Mouse (Mus musculus) megakaryocyte, adult 5-6 weeks (primary cell): ENCODE data around the gene Fut2. TPM values are rescaled to one million over a fixed set of nuclear protein-coding genes. Genes with fewer than 3 reads are reported as not detected.

ENCODE experiments used
- ATAC-seq: 2 replicates; pipeline ENCODE4 v1.8.0; 2016; ENCODE audit warnings: mild to moderate bottlenecking, inconsistent platforms; ENCODE audit not compliant: poor library complexity, severe bottlenecking
- total RNA-seq, 2 experiments: library from RNA; stranded (forward) in 1 of 2; stranded (reverse) in 1 of 2; fragments of 153-499, 151-499 nt in 1 of 2; fragments of 221-1000, 200-1000 nt in 1 of 2; gene quantifications; 2 replicates each; pipeline versions ENCODE4 v1.2.3 to v1.2.4; 2015 to 2017

Fut2 gene
- total RNA-seq, 2 experiments from 2014 or later: not detected

DNA sequence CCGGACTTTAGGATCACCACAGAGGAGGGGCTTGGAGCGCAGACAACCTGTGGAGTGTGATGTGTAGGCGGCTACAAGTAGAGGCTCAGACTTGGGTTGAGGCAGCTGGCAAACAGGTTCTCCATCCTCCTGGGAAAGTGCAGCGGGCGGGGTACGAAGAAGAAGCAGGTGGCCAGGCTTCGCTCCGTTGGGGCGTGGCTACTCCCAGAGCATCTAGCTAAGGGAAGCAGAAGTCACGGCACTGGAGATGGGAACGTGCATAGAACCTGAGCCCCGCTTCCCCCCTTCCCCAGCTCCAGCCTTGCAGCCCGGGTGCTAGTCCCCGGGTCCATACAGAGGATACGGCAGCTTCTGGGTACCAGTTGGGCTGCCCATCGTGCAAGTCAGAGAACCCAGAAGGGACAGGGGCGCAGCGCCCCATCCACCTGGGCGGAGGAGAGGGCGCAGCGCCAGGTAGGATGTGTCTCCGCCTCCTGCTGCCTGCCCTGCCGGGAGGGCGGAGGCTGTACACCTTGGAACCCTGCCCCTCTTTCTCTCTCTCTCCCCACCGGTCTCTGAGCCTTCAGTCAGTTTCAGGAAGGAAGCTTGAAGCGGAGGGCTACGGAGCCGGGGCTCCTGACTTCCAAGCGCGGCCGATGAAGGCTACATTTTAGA is 49.0 kb downstream of the Fut2 start, which contains the start of gene Fut1:
Fut1 (plus strand) TSS at position 248 of the 654 bp plus-strand sequence.
- no peak for ATAC-seq

DNA sequence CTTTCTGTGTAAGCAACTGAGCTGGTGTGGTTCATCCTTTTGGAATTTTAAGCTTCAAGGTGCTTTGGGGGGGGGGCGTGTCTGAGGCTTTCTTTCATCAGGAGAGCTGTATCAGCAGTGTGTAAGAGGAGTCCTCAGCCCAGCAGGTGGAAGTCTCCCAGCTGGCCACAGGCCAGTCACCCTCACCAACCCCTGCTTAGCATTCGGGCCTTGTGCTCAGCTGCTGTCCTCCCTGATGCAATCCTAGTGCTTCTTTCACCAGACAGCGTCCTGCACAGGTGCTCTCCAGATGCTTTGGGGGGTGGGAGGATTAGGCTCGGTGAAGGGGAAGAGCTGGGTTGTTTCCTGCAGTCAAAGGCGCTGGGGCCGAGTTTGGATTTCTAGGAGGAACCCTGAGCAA is 49.9 kb downstream of the Fut2 start:
- no peak for ATAC-seq

DNA sequence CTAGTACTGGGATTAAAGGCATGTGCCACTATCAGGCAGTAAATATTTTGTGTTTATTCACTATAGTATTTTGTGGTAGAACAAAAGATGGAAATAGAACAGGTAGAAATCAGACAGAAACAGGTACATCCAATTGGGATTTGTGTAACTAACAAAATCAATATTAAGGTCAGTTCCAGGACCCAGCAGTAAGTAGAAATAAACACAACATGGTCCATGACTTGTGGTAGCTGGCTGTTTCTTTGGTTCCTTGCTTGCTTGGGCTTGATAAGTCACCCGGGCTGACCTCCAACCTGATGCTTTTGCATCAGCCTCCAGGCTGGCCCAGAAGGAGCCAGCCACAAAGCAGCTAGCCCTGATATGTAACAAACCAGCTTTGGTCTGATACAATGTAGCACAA is 56.7 kb downstream of the Fut2 start:
- ATAC-seq: no peak

DNA sequence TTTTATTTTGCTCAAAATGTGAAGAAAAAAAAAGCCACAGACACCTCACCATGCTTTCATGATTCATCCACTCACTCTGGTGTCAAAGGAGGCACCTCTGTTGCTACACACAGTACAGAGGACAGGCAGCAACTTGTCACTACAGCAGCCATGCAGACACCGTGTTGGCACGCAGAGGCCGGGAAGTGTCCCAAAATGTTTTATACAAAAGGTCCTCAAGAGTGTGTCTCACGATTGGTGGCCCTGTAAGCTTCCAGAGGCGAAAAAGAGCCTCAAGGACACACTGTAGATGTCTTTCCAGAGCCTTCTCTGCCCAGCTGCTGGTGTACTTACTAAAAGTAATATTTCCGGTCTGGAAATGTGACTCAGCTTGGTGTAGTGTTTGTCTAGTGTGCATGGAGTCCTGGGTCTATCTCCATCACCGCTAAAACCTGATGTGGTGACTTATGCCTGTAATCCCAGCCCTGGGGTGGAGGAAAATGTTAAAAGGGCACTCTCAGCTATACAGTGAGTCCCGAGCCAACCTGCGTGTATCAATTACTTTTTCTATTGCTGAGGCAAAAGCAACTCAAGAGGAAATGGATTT is 60.4 kb downstream of the Fut2 start:
- no peak for ATAC-seq

DNA sequence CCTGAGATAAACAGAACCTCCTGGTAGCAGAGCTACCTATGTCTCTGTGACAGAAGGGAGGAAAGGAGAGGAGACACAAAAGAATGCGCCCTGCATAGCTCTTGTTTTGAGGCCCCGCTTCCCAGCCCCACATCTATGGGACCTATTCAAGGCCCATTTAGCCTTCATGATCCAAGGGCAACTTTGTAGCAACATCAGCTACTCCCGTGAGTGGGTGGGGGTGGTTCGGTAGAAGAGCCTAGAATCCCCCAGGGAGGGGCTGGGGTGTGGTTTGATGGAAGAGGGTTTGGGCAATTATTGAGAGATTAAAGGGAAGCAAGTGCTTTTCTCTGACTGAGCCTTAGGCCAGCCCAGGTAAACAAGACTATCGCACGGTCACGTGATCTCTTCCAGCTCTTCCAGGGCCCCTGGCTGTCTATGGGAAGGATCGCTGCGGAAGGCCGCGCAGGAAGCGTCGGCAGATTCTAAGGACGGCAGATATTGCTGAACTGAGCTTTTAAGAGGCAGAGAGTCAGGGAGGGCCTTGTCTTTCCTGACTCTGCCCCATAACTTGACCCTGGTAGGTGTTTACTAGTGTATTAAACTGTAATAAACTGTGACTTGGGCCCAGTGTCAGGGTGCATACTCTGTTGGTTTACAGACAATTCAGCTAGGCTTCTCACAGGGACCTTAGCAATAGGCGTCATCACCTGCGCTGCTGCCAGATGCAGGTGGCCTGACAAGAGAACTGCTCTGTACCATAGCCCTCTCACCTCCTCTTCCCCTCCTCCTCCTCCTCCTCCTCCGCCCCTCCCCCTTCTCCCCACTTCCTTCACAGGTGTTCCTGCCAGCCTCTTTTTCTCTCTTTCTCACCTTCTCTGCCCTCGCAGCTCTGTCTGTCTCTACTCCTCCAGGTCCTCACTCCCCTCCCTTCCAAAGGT is 67.0 kb downstream of the Fut2 start:
- ATAC-seq: no peak

Other genes with a start within 250 kb of the Fut2 start
Only the 30 nearest of the 35 such genes appear.
- 2,869 and 3,213 TPM in 2 replicates for gene Ftl1, start 206.5 kb downstream of the Fut2 start, total RNA-seq (2015)
- gene Ftl1, start 206.5 kb downstream of the Fut2 start, total RNA-seq (2017): 1,589 and 1,786 TPM in 2 replicates
- gene Bax, start 199.5 kb downstream of the Fut2 start, total RNA-seq (2015): 24.6 and 25.0 TPM in 2 replicates
- 31.8 and 37.4 TPM in 2 replicates for gene Bax, start 199.5 kb downstream of the Fut2 start, total RNA-seq (2017)
- not detected in 2 replicates for gene Tulp2, start 184.5 kb downstream of the Fut2 start, total RNA-seq (2015)
- not detected in 2 replicates for gene Tulp2, start 184.5 kb downstream of the Fut2 start, total RNA-seq (2017)
- gene Gm45808, start 179.6 kb downstream of the Fut2 start, total RNA-seq (2015): not detected in 2 replicates
- gene Gm45808, start 179.6 kb downstream of the Fut2 start, total RNA-seq (2017): 0.61 TPM in 1 of 2 replicates, not detected in the other
- gene Dhdh, start 177.6 kb downstream of the Fut2 start, total RNA-seq (2015): 15.5 and 18.3 TPM in 2 replicates
- 14.2 and 16.0 TPM in 2 replicates for gene Dhdh, start 177.6 kb downstream of the Fut2 start, total RNA-seq (2017)
- 54.9 and 59.1 TPM in 2 replicates for gene Nucb1, start 156.0 kb downstream of the Fut2 start, total RNA-seq (2015)
- gene Nucb1, start 156.0 kb downstream of the Fut2 start, total RNA-seq (2017): 178 and 199 TPM in 2 replicates
- gene Ppp1r15a, start 140.1 kb downstream of the Fut2 start, total RNA-seq (2015): 29.2 and 39.1 TPM in 2 replicates
- 50.0 and 64.7 TPM in 2 replicates for gene Ppp1r15a, start 140.1 kb downstream of the Fut2 start, total RNA-seq (2017)
- not detected in 2 replicates for gene Plekha4, start 140.1 kb downstream of the Fut2 start, total RNA-seq (2015)
- gene Plekha4, start 140.1 kb downstream of the Fut2 start, total RNA-seq (2017): 0.24 TPM in 1 of 2 replicates, not detected in the other
- 0.25 TPM in 1 of 2 replicates, not detected in the other for gene Hsd17b14, start 111.5 kb downstream of the Fut2 start, total RNA-seq (2015)
- not detected in 2 replicates for gene Hsd17b14, start 111.5 kb downstream of the Fut2 start, total RNA-seq (2017)
- gene Bcat2, start 96.2 kb downstream of the Fut2 start, total RNA-seq (2015): 24.6 and 26.6 TPM in 2 replicates
- 16.7 and 24.1 TPM in 2 replicates for gene Bcat2, start 96.2 kb downstream of the Fut2 start, total RNA-seq (2017)
- gene Fgf21, start 50.9 kb downstream of the Fut2 start, total RNA-seq (2015): not detected in 2 replicates
- not detected in 2 replicates for gene Fgf21, start 50.9 kb downstream of the Fut2 start, total RNA-seq (2017)
- gene Fut1, start 49.1 kb downstream of the Fut2 start, total RNA-seq (2015): not detected in 2 replicates
- not detected in 2 replicates for gene Fut1, start 49.1 kb downstream of the Fut2 start, total RNA-seq (2017)
- not detected in 2 replicates for gene Izumo1, start 44.6 kb downstream of the Fut2 start, total RNA-seq (2015)
- gene Izumo1, start 44.6 kb downstream of the Fut2 start, total RNA-seq (2017): 0.22 TPM in 1 of 2 replicates, not detected in the other
- 0.20 TPM in 1 of 2 replicates, not detected in the other for gene Rasip1, start 38.9 kb downstream of the Fut2 start, total RNA-seq (2015)
- 0.29 TPM in 1 of 2 replicates, not detected in the other for gene Rasip1, start 38.9 kb downstream of the Fut2 start, total RNA-seq (2017)
- not detected in 2 replicates for gene Mamstr, start 26.4 kb downstream of the Fut2 start, total RNA-seq (2015)
- 0.53 TPM in 1 of 2 replicates, not detected in the other for gene Mamstr, start 26.4 kb downstream of the Fut2 start, total RNA-seq (2017)
- gene Ntn5, start 17.6 kb upstream of the Fut2 start, total RNA-seq (2015): not detected in 2 replicates
- not detected in 2 replicates for gene Ntn5, start 17.6 kb upstream of the Fut2 start, total RNA-seq (2017)
- gene Sec1, start 28.0 kb upstream of the Fut2 start, total RNA-seq (2015): not detected in 2 replicates
- gene Sec1, start 28.0 kb upstream of the Fut2 start, total RNA-seq (2017): not detected in 2 replicates
- not detected in 2 replicates for gene Car11, start 33.4 kb upstream of the Fut2 start, total RNA-seq (2015)
- not detected in 2 replicates for gene Car11, start 33.4 kb upstream of the Fut2 start, total RNA-seq (2017)
- gene Dbp, start 38.7 kb upstream of the Fut2 start, total RNA-seq (2015): 3.3 and 4.1 TPM in 2 replicates
- gene Dbp, start 38.7 kb upstream of the Fut2 start, total RNA-seq (2017): 3.9 and 5.9 TPM in 2 replicates
- gene Rpl18, start 49.1 kb upstream of the Fut2 start, total RNA-seq (2015): 1,249 and 1,272 TPM in 2 replicates
- gene Rpl18, start 49.1 kb upstream of the Fut2 start, total RNA-seq (2017): 1,058 and 1,261 TPM in 2 replicates
- 14.6 and 21.2 TPM in 2 replicates for gene Sphk2, start 51.6 kb upstream of the Fut2 start, total RNA-seq (2015)
- 13.7 and 15.7 TPM in 2 replicates for gene Sphk2, start 51.6 kb upstream of the Fut2 start, total RNA-seq (2017)
- 0.18 and 0.29 TPM in 2 replicates for gene Fam83e, start 54.8 kb upstream of the Fut2 start, total RNA-seq (2015)
- gene Fam83e, start 54.8 kb upstream of the Fut2 start, total RNA-seq (2017): 0.12 and 0.22 TPM in 2 replicates
- not detected in 2 replicates for gene Spaca4, start 59.4 kb upstream of the Fut2 start, total RNA-seq (2015)
- gene Spaca4, start 59.4 kb upstream of the Fut2 start, total RNA-seq (2017): not detected in 2 replicates
- gene Lmtk3, start 117.3 kb upstream of the Fut2 start, total RNA-seq (2015): 0.09 TPM in 1 of 2 replicates, not detected in the other
- not detected in 2 replicates for gene Lmtk3, start 117.3 kb upstream of the Fut2 start, total RNA-seq (2017)
- gene Sult2b1, start 118.3 kb upstream of the Fut2 start, total RNA-seq (2015): not detected in 2 replicates
- gene Sult2b1, start 118.3 kb upstream of the Fut2 start, total RNA-seq (2017): not detected in 2 replicates
- gene Cyth2, start 148.2 kb upstream of the Fut2 start, total RNA-seq (2015): 23.9 and 28.1 TPM in 2 replicates
- gene Cyth2, start 148.2 kb upstream of the Fut2 start, total RNA-seq (2017): 41.4 and 44.2 TPM in 2 replicates
- not detected in 2 replicates for gene Kcnj14, start 158.4 kb upstream of the Fut2 start, total RNA-seq (2015)
- 0.16 TPM in 1 of 2 replicates, not detected in the other for gene Kcnj14, start 158.4 kb upstream of the Fut2 start, total RNA-seq (2017)
- gene Grwd1, start 164.6 kb upstream of the Fut2 start, total RNA-seq (2015): 3.5 and 6.5 TPM in 2 replicates
- 2.6 and 3.9 TPM in 2 replicates for gene Grwd1, start 164.6 kb upstream of the Fut2 start, total RNA-seq (2017)
- gene Kdelr1, start 206.4 kb upstream of the Fut2 start, total RNA-seq (2015): 144 and 148 TPM in 2 replicates
- 70.0 and 72.5 TPM in 2 replicates for gene Kdelr1, start 206.4 kb upstream of the Fut2 start, total RNA-seq (2017)
- gene Grin2d, start 212.0 kb upstream of the Fut2 start, total RNA-seq (2015): 0.14 and 0.16 TPM in 2 replicates
- 0.04 and 0.07 TPM in 2 replicates for gene Grin2d, start 212.0 kb upstream of the Fut2 start, total RNA-seq (2017)